Mouse (Mus musculus) layer of hippocampus, adult 2 months (tissue): ENCODE measurements around the gene Amhr2. TPM values are rescaled to one million over a fixed set of nuclear protein-coding genes. Genes with fewer than 3 reads are reported as not detected.

Source experiments
- DNase-seq, 2 experiments: peaks; one replicate each; pipeline ENCODE4 v3.0.0; 2022; ENCODE audit warnings: low spot score in 2 of 2
- H3K27ac ChIP-seq: fragments of 200-600 bp; 2 replicates; pipeline ENCODE4 v1.8.1; 2022
- H3K4me3 ChIP-seq: fragments of 200-600 bp; 2 replicates; pipeline ENCODE4 v1.8.1; 2022; ENCODE audit warnings: mild to moderate bottlenecking
- CTCF ChIP-seq: fragments of 200-600 bp; conservative IDR thresholded peaks from 2 replicates; pipeline ENCODE4 v1.8.1; 2022; ENCODE audit warnings: antibody characterized with exemption, mild to moderate bottlenecking, moderate library complexity
- total RNA-seq, 2 experiments: library from RNA; stranded (reverse); gene quantifications; 2 replicates each; pipeline ENCODE4 v1.2.3; 2021

The Amhr2 gene
- total RNA-seq, 2 experiments from 2014 or later, result 0.66 to 1.2 TPM

GRCm38 (mm10) chr15:102446448-102446847, 1.3 kb downstream of the Amhr2 start:
- no peak overlapping the region for H3K27ac ChIP-seq
- no peak for TF ChIP-seq CTCF
- H3K4me3 ChIP-seq, result no peak overlapping the region
- no peak for DNase-seq

GRCm38 (mm10) chr15:102449366-102449765, 4.2 kb downstream of the Amhr2 start:
- DNase-seq, result no peak
- TF ChIP-seq CTCF, result no peak
- Histone ChIP-seq H3K4me3 (no peak overlapping the region), H3K27ac (no peak overlapping the region)

- Histone ChIP-seq H3K4me3 (no peak overlapping the region), H3K27ac (no peak overlapping the region)
- TF ChIP-seq CTCF, result no peak
- DNase-seq, result no peak
These were observed 5.8 kb downstream of the Amhr2 start for GRCm38 (mm10) chr15:102450928-102451327.

GRCm38 (mm10) chr15:102451666-102452430, 6.7 kb downstream of the Amhr2 start:
- Histone ChIP-seq H3K4me3 (no peak overlapping the region), H3K27ac (no peak overlapping the region)
- no peak for DNase-seq
- TF ChIP-seq CTCF, result no peak

GRCm38 (mm10) chr15:102455993-102456392, 10.8 kb downstream of the Amhr2 start:
- no peak overlapping the region for H3K27ac ChIP-seq
- peak; percentile 66 for TF ChIP-seq CTCF
- DNase-seq, result no peak
- no peak overlapping the region for H3K4me3 ChIP-seq

- H3K27ac ChIP-seq, result peak overlapping the region; percentile 85
- peak overlapping the region; percentile 66 for H3K4me3 ChIP-seq
- DNase-seq, result no peak
- TF ChIP-seq CTCF, result no peak
These were observed 13.0 kb downstream of the Amhr2 start for GRCm38 (mm10) chr15:102458050-102458736.

GRCm38 (mm10) chr15:102458904-102459317, 13.7 kb downstream of the Amhr2 start, which contains the start of gene Prr13:
Prr13 (plus strand) TSS chr15:102459028.
- H3K27ac ChIP-seq, result peak within 1 kb of the TSS; percentile 85
- H3K4me3 ChIP-seq, result peak within 1 kb of the TSS; percentile 66
- TF ChIP-seq CTCF, result peak; percentile 81
- DNase-seq, result peak; percentile 83 to 91

- peak overlapping the region; percentile 85 for H3K27ac ChIP-seq
- TF ChIP-seq CTCF, result no peak
- DNase-seq, result no peak
- H3K4me3 ChIP-seq, result peak overlapping the region; percentile 66
These were observed 14.2 kb downstream of the Amhr2 start for GRCm38 (mm10) chr15:102459381-102459780.

GRCm38 (mm10) chr15:102459847-102460246, 14.7 kb downstream of the Amhr2 start:
- TF ChIP-seq CTCF, result no peak
- Histone ChIP-seq H3K27ac (no peak overlapping the region), H3K4me3 (peak overlapping the region; percentile 66; the same call in 1 of the 2 replicates)
- DNase-seq, result no peak

- Histone ChIP-seq H3K27ac (no peak overlapping the region), H3K4me3 (no peak overlapping the region)
- TF ChIP-seq CTCF, result no peak
- DNase-seq, result no peak
These were observed 15.2 kb downstream of the Amhr2 start for GRCm38 (mm10) chr15:102460409-102460808.

- DNase-seq, result no peak
- Histone ChIP-seq H3K27ac (no peak overlapping the region), H3K4me3 (no peak overlapping the region)
- TF ChIP-seq CTCF, result no peak
These were observed 15.8 kb downstream of the Amhr2 start for GRCm38 (mm10) chr15:102460971-102461370.

- no peak overlapping the region for H3K27ac ChIP-seq
- no peak for DNase-seq
- H3K4me3 ChIP-seq, result no peak overlapping the region
- no peak for TF ChIP-seq CTCF
These were observed 16.4 kb downstream of the Amhr2 start for GRCm38 (mm10) chr15:102461430-102462075.

- Histone ChIP-seq H3K4me3 (no peak overlapping the region), H3K27ac (no peak overlapping the region)
- DNase-seq, result no peak
- peak; percentile 55 for TF ChIP-seq CTCF
These were observed 18.5 kb downstream of the Amhr2 start for GRCm38 (mm10) chr15:102463666-102464065.
